Mouse (Mus musculus) spleen, adult 2 months (tissue): Measurements from ENCODE around the gene Slco3a1. TPM values are rescaled to one million over a fixed set of nuclear protein-coding genes. Genes with fewer than 3 reads are reported as not detected.

ENCODE experiments used
- DNase-seq, 2 experiments: peaks; one replicate each; pipeline versions ENCODE4 v3.0.0 to v3.0.0-alpha.2; 2012 to 2021; ENCODE audit warnings: low spot score in 2 of 2, low read depth in 1 of 2
- H3K27ac ChIP-seq: fragments of 200-500 bp; 2 replicates; pipeline ENCODE4 v1.5.1; 2012; ENCODE audit warnings: low read length, inconsistent platforms; ENCODE audit not compliant: insufficient read depth
- H3K27me3 ChIP-seq: fragments of 200-500 bp; 2 replicates; pipeline ENCODE4 v1.6.1; 2012; ENCODE audit warnings: mild to moderate bottlenecking, moderate library complexity, low read length, inconsistent platforms; ENCODE audit not compliant: control insufficient read depth, insufficient read depth
- H3K36me3 ChIP-seq: fragments of 200-500 bp; 2 replicates; pipeline ENCODE4 v1.6.1; 2012; ENCODE audit warnings: mild to moderate bottlenecking, low read length, inconsistent platforms; ENCODE audit not compliant: control insufficient read depth, insufficient read depth
- H3K4me1 ChIP-seq: fragments of 200-500 bp; 2 replicates; pipeline ENCODE4 v1.6.1; 2011; ENCODE audit warnings: inconsistent platforms; ENCODE audit not compliant: control insufficient read depth, insufficient read depth, insufficient read length
- H3K4me3 ChIP-seq: fragments of 200-500 bp; 2 replicates; pipeline ENCODE4 v1.5.1; 2011; ENCODE audit warnings: mild to moderate bottlenecking, inconsistent platforms; ENCODE audit not compliant: insufficient read depth, insufficient read length; ENCODE audit errors: extremely low read depth
- CTCF ChIP-seq: fragments of 200-500 bp; IDR thresholded peaks from 2 replicates; pipeline ENCODE4 v1.5.1; 2011; ENCODE audit warnings: mild to moderate bottlenecking, inconsistent platforms; ENCODE audit not compliant: insufficient read depth, insufficient read length, insufficient replicate concordance; ENCODE audit errors: extremely low read depth
- POLR2A ChIP-seq: fragments of 200-500 bp; IDR thresholded peaks from 2 replicates; pipeline ENCODE4 v1.6.1; 2011; ENCODE audit warnings: low read depth, low read length, inconsistent platforms
- WGBS: fragments of 180-500 bp; shearing (Covaris S2); methylation state at CpG from one replicate; pipeline ENCODE4 v1.1.7; 2018; 5-methylcytosine and 5-hydroxymethylcytosine counted together
- polyA plus RNA-seq: library from polyadenylated mRNA; depleted of rRNA; stranded (reverse); fragments of >200 nt; gene quantifications from 2 replicates; pipeline ENCODE4 v1.2.3, GENCODE M21; 2012

Gene Slco3a1
- polyA plus RNA-seq, 1 experiment = 23.1 TPM

GRCm38 (mm10) chr7:74529183-74529757, 25.3 kb downstream of the Slco3a1 start:
- no peaks in the 10 kb centered on the region for H3K36me3 ChIP-seq
- no peaks in the 10 kb centered on the region for H3K27me3 ChIP-seq
- no peak for DNase-seq
- 0 out of 2 replicates have a peak, but pooled peaks cover 2% of the 10 kb centered on the region for H3K4me1 ChIP-seq
- no peak overlapping the region for H3K27ac ChIP-seq
- no peak overlapping the region for H3K4me3 ChIP-seq
- TF ChIP-seq CTCF (no peak), POLR2A (no peak)
- 15% methylated on average over 4 of the region's 4 CpGs for whole genome bisulfite sequencing

- Histone ChIP-seq H3K4me3 (no peak overlapping the region), H3K4me1 (0 out of 2 replicates have a peak, but pooled peaks cover 2% of the 10 kb centered on the region), H3K27me3 (no peaks in the 10 kb centered on the region), H3K27ac (no peak overlapping the region), H3K36me3 (no peaks in the 10 kb centered on the region)
- TF ChIP-seq CTCF = no peak
- no peak for TF ChIP-seq POLR2A
- 88% methylated on average over 5 of the region's 5 CpGs for WGBS
- no peak for DNase-seq
Measured at GRCm38 (mm10) chr7:74528182-74528581, 26.4 kb downstream of the Slco3a1 start.

- H3K27me3 ChIP-seq = no peaks in the 10 kb centered on the region
- TF ChIP-seq CTCF (no peak), POLR2A (no peak)
- no peak overlapping the region for H3K4me3 ChIP-seq
- H3K4me1 ChIP-seq = 0 out of 2 replicates have a peak, but pooled peaks cover 2% of the 10 kb centered on the region
- 76% methylated on average over 6 of the region's 6 CpGs for WGBS
- DNase-seq = no peak
- no peaks in the 10 kb centered on the region for H3K36me3 ChIP-seq
- H3K27ac ChIP-seq = no peak overlapping the region
Measured at GRCm38 (mm10) chr7:74527689-74528088, 26.9 kb downstream of the Slco3a1 start.

- Histone ChIP-seq H3K27me3 (no peaks in the 10 kb centered on the region), H3K4me3 (no peak overlapping the region), H3K27ac (no peak overlapping the region), H3K4me1 (0 out of 2 replicates have a peak, but pooled peaks cover 2% of the 10 kb centered on the region), H3K36me3 (no peaks in the 10 kb centered on the region)
- no peak for DNase-seq
- TF ChIP-seq CTCF (no peak), POLR2A (no peak)
- 85% methylated on average over 4 of the region's 4 CpGs for WGBS
Measured at GRCm38 (mm10) chr7:74526030-74526429, 28.6 kb downstream of the Slco3a1 start.

GRCm38 (mm10) chr7:74525586-74525985, 29.0 kb downstream of the Slco3a1 start:
- 0 out of 2 replicates have a peak, but pooled peaks cover 2% of the 10 kb centered on the region for H3K4me1 ChIP-seq
- no peak for DNase-seq
- no peaks in the 10 kb centered on the region for H3K27me3 ChIP-seq
- no peak for TF ChIP-seq CTCF
- TF ChIP-seq POLR2A = no peak
- 41% methylated on average over 2 of the region's 2 CpGs for WGBS
- H3K36me3 ChIP-seq = no peaks in the 10 kb centered on the region
- no peak overlapping the region for H3K4me3 ChIP-seq
- H3K27ac ChIP-seq = no peak overlapping the region

GRCm38 (mm10) chr7:74524188-74524971, 30.2 kb downstream of the Slco3a1 start:
- no peaks in the 10 kb centered on the region for H3K4me1 ChIP-seq
- no peak for TF ChIP-seq CTCF
- no peak for TF ChIP-seq POLR2A
- no peaks in the 10 kb centered on the region for H3K36me3 ChIP-seq
- DNase-seq = no peak
- no peaks in the 10 kb centered on the region for H3K27me3 ChIP-seq
- H3K27ac ChIP-seq = no peak overlapping the region; the same call in 1 of the 2 replicates
- H3K4me3 ChIP-seq = no peak overlapping the region
- 86% methylated on average over 8 of the region's 8 CpGs for WGBS

- H3K4me3 ChIP-seq = no peak overlapping the region
- no peak for DNase-seq
- no peak for TF ChIP-seq CTCF
- TF ChIP-seq POLR2A = no peak
- no peaks in the 10 kb centered on the region for H3K36me3 ChIP-seq
- no peak overlapping the region for H3K27ac ChIP-seq
- no peaks in the 10 kb centered on the region for H3K27me3 ChIP-seq
- 68% methylated on average over 4 of the region's 4 CpGs for WGBS
- H3K4me1 ChIP-seq = no peaks in the 10 kb centered on the region
Measured at GRCm38 (mm10) chr7:74523086-74523485, 31.5 kb downstream of the Slco3a1 start.
